Mouse (Mus musculus) cerebellum, adult (tissue): ENCODE data around the gene Cubn.

Experiments used
- ATAC-seq: cut with Nextera tagmentation; 2 replicates; pipeline ENCODE4 v1.9.2; 2017; ENCODE audit warnings: mild to moderate bottlenecking, moderate library complexity, mixed read lengths; ENCODE audit not compliant: insufficient number of reproducible peaks, low FRiP score, low TSS enrichment

Gene Cubn

DNA sequence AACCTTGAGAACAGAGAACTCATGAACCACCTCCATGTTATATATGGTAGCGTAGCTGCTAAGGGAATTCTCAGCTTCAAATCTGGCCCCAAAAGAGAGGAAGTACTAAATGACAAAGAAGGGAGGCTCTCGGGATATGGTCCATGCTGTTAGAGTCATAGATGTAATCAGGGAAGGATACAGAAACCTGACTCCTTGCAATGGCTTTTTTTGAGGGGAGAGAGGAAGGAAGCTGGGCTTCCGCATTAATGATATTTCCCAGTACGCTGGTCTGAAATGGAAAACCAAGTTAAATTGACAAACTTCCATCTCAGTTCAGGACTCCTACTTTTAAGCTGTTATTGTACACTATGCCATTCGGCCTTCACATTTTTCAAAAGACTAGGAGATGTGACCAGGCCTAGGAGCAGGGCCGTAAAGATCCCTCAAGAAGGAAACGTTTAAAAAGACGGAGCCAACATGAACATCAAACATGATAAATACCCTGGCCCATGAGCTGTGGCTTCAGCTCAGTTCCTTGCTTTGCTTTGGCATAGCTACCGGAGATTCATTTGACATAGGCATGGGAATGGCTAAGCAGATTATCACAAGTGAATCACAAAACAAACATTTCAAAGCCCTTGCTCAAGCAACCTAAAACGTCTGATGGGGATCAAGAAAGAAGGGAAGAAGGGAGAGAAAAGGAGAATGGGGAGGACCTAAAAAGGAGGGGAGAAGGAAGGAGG lies 120.4 kb downstream of the Cubn start:
- ATAC-seq, result no peak

DNA sequence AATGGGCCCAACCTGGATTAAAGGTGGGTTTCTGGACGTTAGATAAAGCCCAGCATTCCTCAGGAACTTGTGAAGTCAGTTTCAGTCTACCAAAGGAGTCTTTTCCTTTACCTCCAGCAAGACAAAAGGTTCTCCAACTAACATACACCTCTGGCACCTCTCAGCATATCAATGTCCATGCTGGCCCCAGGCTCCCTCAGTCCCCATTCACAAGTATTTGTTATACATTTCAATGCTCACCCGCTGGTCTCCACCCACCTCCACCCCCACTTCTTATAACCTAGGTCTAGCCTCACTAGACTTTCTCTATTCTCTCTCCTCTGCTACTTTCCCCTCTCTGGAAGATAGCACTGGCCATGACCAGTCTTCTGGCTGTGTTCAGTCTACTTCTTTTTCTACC lies 121.1 kb downstream of the Cubn start:
- no peak for ATAC-seq

DNA sequence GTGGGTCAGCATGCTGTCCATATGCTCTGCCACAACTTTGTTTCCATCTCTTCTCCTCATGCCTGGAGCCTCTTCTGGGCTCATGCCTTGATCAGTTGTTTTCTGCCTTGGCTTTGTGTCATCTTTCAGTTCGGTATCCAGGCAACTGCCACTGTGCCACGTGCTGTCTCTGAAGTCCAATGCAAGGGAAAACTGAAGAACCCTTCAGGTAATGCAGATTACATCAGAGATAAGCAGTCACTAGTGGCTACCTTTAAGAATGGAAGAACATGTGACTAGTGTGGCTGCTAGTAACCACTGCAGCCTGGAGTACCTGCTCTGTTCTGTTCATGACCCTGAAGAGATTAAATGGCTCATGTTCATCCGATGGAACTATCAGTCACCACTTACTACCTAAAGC lies 123.1 kb downstream of the Cubn start:
- ATAC-seq, result no peak

DNA sequence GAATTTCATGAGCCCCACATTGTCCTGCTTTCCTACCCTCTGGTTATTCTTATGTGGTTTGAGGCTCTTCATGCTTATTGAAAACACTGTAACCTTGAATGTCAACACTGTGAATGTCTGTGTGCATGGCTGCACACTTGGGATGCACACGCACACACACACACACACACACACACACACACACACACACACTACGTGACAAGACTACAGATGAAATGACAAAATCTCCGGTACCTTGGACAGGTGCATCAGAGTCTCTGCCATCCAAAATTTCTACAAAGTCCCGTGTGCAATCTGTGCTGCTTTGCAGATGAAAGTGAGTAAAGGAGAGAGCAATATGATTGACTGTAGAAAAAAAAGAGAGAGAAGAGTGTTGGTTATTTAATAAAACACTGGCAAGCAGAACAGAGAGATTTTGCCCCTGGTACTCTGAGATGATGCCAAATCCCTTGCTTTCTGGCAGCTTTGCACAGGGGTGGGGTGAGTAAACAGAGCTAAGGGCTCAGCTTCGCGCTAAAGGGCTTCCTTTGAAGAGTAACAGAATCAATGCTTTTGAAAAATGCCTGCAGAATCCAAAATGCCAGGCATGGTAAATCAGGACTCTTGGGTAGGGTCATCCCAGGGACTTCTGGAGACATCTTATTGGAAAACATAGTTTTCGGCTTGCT lies 133.6 kb downstream of the Cubn start:
- ATAC-seq, result no peak

DNA sequence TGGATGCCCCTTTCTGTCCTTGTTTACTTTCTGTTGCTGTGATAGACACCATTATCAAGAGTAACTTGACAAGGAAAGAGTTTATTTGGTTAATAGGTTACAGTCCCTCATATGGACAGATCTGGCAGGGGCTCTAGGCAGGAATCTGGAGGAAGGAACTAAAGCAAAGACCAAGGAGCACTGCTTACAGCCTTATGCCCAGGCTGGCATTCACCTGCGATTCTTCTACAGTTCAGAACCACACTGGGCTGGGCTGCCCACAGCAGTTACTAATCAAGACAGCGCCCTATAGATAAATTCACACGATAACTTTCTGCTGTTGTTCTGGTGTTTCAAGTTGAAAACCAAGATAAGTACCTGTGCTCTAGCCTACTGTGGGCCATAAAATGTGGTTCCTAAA lies 138.8 kb downstream of the Cubn start:
- ATAC-seq, result no peak

DNA sequence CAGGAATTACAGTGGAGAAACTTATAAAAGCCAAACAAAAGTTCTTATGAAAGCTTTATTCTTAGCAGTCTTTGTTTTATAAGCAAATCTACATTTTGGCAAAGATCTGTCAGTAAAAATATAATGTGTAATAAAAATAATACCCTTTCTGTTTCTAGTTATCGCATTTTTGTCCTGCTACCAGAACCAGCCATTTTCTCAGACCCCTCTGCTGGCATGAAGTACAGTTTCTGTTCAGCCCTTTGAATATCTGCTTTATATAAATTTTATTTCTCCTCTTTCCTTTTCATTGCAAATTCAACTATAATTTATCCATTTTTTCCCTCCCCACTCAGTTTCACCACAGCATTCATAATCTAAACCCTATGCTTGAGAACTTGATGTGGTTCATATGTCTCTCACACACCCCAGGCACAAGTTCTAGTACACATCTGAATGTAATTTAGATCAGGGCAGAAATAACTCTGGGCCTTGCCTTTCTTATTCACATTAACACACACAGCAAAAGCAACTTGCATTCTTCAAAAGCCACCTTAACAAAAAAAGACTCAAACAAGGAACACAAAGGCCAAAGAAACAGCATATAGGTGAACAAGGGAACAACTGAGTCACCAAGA lies 139.4 kb downstream of the Cubn start:
- no peak for ATAC-seq

DNA sequence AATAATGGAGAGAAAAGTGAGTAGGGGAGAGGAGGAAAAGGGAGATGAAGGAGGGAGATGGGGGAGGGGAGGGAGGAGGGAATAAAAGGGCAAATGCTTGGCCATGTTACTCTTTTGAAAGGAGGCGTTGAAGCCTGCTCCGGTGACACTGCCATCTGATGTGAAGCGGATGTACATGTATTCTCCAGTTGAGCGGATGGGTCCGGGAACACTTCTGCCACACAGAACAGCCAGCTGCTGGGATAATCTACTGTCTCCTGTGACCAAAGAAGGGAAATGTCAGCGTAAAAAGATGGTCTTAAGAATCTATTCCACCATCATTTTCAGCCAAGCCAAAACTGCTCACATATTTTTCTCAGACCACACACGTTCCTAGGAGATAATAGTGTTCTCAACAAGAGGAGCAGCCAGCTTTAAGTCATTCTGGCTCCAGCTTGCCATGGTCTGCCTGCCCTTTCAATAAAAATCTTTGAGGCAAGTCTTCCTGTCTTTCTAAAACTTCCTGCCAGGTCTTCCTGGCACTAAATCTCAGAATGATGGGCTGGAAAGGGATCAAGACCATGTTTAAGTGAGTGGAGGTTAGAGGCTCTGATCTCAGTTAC lies 149.2 kb downstream of the Cubn start:
- no peak for ATAC-seq

DNA sequence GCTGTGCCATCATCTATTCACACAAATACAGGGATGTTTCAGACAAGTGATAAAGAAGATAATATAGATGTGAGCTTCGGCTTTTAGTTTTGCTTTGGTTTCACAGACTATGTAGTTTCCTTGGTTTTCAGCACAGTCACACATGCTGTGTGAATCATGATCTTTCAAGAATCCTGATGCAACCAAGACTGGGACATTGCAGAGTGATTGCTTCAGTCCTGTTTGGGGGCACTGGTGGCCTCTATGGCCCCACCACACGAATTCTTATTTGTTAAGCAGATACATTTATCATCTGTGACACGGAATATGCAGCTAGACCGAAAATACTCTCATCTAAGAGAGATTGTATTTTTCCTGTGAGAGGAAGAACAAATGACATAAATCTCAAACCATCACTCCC lies 156.2 kb downstream of the Cubn start:
- no peak for ATAC-seq

DNA sequence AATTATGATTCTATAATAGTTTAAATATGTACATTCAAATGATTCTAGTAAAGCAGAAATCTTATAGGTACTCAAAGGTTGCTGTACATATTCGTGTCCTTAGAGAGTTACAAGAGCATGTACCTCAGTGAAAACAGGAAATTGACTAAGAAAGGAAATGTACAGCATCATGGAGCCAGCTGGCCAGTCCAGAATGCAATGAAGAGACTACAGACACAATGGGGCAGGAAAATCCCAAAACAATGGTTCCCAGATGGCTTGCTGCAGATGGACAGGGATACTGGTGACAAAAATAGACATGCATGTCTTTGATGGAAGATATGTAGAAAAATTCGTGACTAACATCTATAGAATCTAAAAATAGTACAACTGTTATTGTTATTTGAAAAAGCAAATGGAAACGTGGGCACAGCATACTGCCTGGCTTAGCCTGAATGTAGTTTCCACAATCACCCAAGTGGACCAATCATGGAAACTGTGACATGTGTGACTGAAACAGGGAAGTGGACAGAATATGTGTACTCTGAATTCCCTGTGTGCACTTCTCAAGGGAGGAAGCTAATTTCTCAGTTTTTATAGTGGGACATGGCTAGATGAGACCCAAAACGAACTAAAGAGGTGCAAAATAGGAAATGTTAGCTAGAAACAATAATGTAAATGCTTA lies 161.7 kb downstream of the Cubn start:
- no peak for ATAC-seq

DNA sequence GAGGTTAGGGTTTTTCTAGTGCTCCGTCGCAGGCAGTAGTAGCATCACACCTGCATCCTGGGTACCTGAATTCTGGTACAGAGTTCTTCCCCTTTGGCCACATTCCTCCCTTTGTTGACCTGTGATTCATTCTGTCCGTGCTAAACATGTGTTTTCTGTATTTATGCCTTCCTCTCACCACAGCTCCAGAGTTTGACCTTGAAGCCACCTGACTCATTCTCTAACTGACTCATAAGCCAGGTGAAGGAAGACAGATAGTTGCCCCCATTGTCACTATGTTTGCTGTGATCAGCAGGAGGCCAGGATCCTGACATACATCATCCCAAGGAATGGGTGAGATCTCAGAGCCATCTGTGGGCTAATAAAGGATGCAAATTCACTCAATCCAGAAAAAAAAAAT lies 188.2 kb downstream of the Cubn start:
- no peak for ATAC-seq

DNA sequence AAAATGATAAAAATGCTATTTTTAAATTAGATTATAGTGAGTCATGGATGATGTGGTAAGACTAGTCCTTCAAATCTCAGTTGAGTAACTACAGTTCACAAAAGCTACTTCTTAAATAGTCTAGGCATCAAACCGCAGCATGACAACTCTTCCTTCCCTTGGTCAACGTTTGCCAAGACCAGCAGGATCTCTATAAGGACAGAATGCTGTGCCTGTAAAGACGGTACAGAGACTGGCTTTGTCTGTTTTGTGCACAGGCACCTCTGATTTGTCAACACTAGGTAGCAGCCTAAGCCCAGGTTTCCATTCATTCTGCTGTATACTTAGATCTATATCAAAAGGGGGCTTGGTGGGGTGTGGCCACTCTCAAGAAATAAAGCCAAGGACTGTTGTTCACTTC lies 192.6 kb downstream of the Cubn start:
- ATAC-seq, result no peak

DNA sequence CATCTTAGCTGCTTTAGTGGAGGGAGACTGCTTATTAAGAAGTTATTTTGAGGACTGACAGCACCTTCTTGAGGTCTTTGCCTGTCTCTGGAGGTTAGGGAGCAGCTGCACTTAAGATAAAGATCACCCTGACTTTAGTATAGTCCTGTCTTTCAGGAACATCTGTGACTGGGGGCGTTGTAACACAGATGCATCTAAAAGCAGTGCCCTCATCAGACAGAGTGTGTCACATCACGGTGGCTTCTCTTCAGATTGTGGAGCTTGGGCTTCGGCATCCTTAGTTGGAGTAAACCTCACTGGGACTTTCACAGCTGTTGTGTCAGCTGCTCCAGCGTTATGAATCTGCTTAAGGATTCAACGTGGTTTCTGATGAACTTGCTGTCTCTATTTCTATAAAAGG lies 193.9 kb downstream of the Cubn start:
- ATAC-seq, result no peak

DNA sequence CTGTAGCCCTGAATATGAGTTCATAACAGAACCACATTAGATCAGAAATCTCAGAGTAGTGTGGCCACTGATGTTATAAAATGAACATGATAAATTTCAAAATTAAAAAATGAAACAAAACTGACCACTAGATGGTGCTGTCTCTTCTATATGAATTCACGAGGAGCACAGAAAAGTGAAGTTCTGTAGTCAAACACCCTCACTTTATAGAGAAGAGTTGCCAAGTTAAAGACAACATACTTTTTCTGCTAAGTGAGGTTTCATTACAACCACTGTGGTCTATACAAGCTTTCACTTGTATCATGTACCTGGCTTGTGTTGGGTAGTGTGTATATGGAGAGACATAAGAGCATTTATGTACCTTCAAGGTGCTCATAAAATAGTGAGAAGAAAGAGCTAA lies 201.0 kb downstream of the Cubn start:
- ATAC-seq, result 0 out of 2 replicates have a peak, but pooled peaks have one; percentile 23

DNA sequence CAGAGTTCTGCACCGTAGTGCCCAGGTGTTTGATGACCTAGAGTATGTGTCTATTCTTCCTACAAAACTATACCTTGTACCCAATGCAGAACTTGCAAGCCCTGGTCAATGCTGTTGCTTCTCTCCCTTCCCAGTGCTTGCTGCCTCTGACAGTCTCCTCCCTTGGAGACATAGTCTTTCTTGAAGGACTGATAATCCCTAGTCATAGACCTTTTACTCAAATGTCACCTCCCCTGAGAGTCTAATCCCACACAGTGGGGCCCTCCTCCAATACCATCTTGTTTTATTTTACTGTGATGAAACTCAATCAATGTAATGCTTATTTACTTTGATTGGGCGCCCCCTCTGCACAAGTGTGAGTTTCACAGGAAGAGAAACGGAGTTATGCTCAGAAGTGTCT lies 201.5 kb downstream of the Cubn start:
- no peak for ATAC-seq

DNA sequence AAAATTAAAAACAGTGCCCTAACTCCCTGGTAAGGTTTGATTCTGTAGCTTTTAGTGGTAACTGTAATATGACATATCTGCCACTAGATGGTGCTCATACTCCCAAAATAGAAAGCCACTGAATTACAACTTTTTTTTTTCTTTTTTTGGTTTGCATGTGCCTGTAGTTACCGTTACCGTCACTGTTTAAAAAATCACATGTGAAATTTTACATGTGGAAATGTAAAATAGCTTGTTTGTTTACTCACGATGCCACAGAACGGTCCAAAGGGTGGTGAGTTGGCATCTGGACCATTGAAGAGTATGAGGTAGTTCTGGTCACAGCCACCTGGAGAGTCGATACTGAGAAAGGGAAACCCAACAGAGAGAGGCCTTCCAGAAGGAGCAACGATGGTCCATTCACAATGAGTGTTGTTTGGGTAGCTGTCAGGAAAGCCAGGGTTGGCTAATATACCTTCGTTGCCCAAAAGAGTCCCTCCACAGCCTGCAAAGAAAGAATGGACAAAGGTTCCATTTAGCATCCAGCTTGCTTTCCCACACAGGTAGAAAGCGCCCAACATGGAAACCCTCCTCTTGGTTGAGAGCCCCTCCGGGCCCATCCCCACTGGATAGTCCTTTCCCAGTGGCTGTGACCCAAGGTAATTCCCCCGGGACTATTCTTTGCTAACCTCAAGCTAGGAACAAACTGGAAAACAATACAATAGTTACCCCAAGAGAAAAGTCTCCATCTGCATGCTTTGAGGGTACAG lies 213.3 kb downstream of the Cubn start:
- peak; percentile 24; the same call in 1 of the 2 replicates for ATAC-seq

DNA sequence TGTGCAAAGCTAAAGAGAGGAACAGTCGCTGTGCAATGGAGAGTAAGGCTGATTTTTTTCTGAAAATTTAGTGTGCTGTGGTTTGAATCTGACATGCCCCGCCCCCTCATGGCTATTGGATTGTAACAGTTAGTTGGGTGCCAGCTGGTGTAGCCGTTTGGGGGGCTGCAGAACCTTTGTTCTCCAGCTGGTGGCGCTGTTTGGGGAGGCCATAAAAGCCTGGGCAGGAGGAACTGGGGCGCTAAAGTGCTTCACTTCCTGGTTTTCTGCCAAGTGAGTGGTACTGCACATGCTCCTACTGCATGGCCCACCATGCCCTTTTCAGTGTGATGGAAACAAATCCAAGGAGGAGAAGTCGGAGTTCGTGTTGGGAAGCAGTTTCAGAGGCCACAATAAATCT lies 215.7 kb downstream of the Cubn start:
- no peak for ATAC-seq

DNA sequence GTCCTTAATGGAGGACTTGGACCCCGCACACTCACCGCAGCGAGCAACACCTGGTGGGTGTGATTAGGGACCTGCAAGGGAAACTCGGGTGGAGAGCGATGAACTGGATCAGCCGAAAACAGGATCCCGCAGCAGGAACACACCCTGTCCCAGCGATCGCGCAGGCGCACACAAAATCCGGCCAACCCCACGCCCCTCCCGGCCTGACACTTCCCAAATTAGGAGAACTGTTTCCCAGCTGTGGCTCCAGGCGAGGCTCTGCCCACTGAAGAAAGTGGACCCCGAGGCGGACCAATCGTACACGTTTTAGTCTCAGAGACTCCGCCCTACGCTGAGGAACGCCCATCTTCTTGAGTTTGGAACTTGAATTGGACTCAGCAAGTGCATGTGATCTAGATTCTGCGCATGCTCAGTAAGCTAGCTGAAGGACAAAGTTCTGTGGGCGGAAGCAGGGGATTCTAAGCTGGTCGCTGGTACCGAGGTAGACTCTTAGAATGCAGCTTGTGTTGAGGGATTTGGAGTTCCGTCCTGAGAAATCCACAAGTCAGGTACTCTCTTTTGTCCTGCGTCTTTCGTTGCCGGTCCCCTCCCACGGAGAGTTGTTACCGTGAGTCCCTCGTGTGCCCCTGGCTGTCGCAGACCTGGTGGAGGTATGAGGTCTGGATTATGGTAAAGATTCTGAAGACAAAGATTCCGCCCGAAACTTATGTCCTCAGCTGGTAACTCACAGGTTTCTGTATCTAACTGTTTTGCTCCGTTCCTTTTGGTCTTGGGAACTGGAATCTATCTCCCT lies 220.3 kb downstream of the Cubn start, which contains the start of gene Rsu1:
Gene Rsu1, minus strand, starts transcription at position 251 of the 793 bp plus-strand sequence.
- peak; percentile 98 for ATAC-seq

DNA sequence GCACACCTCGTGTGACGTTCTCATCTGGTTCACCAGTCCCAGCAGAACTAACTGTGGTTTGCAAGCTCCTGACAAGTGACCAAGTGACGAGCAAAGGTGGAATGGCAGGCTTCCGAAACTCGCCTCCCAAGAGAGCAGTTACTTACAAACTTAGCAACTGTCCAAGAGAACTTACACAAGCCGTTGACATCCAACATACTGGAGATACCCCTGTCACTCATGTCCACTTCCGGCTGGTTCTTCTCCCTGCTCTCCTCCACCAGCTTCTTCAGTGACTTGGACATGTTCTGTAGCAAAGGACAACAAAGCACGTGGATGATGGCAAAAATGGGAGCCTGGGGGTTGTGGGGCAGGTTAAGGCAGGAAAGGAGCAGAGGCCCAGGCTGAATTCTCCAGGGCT lies 220.9 kb downstream of the Cubn start:
- peak; percentile 3; the same call in 1 of the 2 replicates for ATAC-seq

DNA sequence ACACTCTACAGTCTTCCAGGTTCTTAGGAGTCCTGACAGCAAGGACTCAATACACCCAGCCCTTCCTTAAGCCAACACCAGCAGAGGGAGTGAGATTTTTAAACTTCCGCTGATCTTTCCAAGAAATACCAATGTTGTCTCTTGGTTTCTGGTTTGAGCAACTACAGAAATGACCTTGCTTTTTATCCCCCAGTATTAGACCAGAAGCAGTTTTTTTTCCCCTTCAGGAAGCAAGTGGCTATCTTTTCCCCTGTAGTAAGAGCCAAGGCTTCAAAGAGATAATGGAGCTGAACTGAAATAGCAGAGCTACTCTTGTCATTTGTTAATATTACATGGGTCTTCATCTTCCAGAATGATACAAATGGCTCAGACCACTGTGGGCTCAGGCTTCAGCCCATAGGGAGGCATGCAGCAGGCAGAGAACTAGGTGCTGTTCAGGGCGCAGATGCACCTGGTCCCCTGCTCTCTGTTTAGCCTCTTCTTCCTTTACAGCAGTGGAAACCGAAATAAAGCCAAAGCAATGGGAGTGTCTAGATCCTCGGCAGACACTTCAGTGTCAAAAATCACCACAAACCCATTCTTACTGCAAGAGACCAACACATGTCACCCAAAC lies 222.8 kb downstream of the Cubn start:
- ATAC-seq, result no peak
